8 mouse cellular contexts compared by ENCODE assay signal in the genomic region with DNA sequence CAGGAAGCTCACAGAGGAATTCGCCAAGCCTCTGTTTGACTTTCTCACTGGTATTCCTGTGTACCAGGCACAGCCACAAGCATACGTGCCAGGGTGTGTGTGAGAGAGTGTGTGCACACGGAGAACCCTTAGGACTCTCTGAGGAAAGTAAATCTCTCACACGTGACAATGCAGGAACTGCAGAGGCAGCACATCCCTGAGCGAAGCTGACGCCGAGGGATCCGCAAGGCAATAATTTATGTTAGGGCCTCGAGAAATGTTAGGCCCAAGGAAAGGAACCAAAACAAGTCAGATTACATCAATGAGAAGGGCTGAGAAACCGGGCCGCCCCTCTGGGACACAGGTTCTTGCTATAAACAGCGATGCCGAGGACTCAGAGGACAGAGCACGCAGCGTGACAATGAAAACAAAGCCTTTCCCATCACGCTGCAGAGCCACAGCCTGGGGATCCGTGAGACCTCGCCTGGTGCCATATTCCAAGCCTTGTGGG.
DNase-seq lines count a peak whose midpoint lies in the region; ATAC-seq and TF ChIP-seq lines count a peak whose summit lies in the region.

No protein-coding gene starts in this region.

- WGBS in hindbrain, embryonic 14.5 days = 20% methylated on average over 18 of the region's 18 CpGs
- 33% methylated on average over 18 of the region's 18 CpGs for WGBS in midbrain, embryonic 13.5 days
- WGBS in cerebellum, adult 2 months = 67% methylated on average over 18 of the region's 18 CpGs

- H3K36me3 ChIP-seq in hindbrain, embryonic 14.5 days (replicated peaks; ENCODE audit: control insufficient read depth, insufficient read depth) = no peaks in the 10 kb centered on the region
- H3K36me3 ChIP-seq in midbrain, embryonic 13.5 days = no peaks in the 10 kb centered on the region

- no peak overlapping the region for H3K4me3 ChIP-seq in hindbrain, embryonic 14.5 days (replicated peaks; ENCODE audit: low read length)
- no peak overlapping the region for H3K4me3 ChIP-seq in midbrain, embryonic 13.5 days (replicated peaks)
- H3K4me3 ChIP-seq in cerebellum, adult 2 months (replicated peaks; ENCODE audit: insufficient read depth, low read depth, low read length) = no peak overlapping the region

- no peaks in the 10 kb centered on the region for H3K27me3 ChIP-seq in hindbrain, embryonic 14.5 days (ENCODE audit: control insufficient read depth, insufficient read depth, low read length)
- H3K27me3 ChIP-seq in midbrain, embryonic 13.5 days = no peaks in the 10 kb centered on the region
- H3K27me3 ChIP-seq in cerebellum, adult 2 months (ENCODE audit: control insufficient read depth, insufficient read depth, low read length) = no peaks in the 10 kb centered on the region

- no peaks in the 10 kb centered on the region for H3K9me3 ChIP-seq in hindbrain, embryonic 14.5 days (ENCODE audit: control insufficient read depth, low read length)
- no peaks in the 10 kb centered on the region for H3K9me3 ChIP-seq in midbrain, embryonic 13.5 days

- H3K9ac ChIP-seq in hindbrain, embryonic 14.5 days = peak overlapping the region; percentile 20
- peak overlapping the region; percentile 28 for H3K9ac ChIP-seq in midbrain, embryonic 13.5 days (replicated peaks)

- H3K27ac ChIP-seq in hindbrain, embryonic 14.5 days = peak overlapping the region; percentile 81
- peak overlapping the region; percentile 75 for H3K27ac ChIP-seq in midbrain, embryonic 13.5 days
- no peak overlapping the region for H3K27ac ChIP-seq in cerebellum, adult 2 months (ENCODE audit: insufficient read depth, low read length)

- H3K4me1 ChIP-seq in hindbrain, embryonic 14.5 days (replicated peaks; ENCODE audit: control insufficient read depth, insufficient read depth, low read length) = peaks cover 22% of the 10 kb centered on the region
- peaks cover 27% of the 10 kb centered on the region for H3K4me1 ChIP-seq in midbrain, embryonic 13.5 days (replicated peaks)
- H3K4me1 ChIP-seq in cerebellum, adult 2 months (ENCODE audit: control insufficient read depth, insufficient read depth, low read length) = peaks cover 3% of the 10 kb centered on the region; the same call in 1 of the 2 replicates

- peak; percentile 69 for ATAC-seq in hindbrain, embryonic 14.5 days (ENCODE audit: low FRiP score)
- peak; percentile 80 for ATAC-seq in midbrain, embryonic 13.5 days
- no peak for ATAC-seq in erythroblast, adult 5-6 weeks (replicated peaks; ENCODE audit: low FRiP score, poor library complexity, severe bottlenecking)

- peak overlapping the region; percentile 22 for H3K4me2 ChIP-seq in hindbrain, embryonic 14.5 days (replicated peaks)
- peak overlapping the region; percentile 34 for H3K4me2 ChIP-seq in midbrain, embryonic 13.5 days (replicated peaks)

- DNase-seq in gastrocnemius, adult 18-20 months (ENCODE audit: low spot score) = peak; percentile 21
- DNase-seq in gastrocnemius, adult 8-10 months (ENCODE audit: low spot score in 2 of 2) = no peak
- DNase-seq in brain, embryonic 14.5 days (ENCODE audit: low read depth) = peak; percentile 64
- DNase-seq in hindbrain, embryonic 14.5 days (ENCODE audit: low spot score) = peak; percentile 55
- DNase-seq in testis, postnatal 14 days (ENCODE audit: low spot score) = no peak
- no peak for DNase-seq in cerebellum, adult 2 months

- no peak for TF ChIP-seq POLR2A in brain, embryonic 14.5 days (IDR thresholded peaks at IDR 0.05; ENCODE audit: borderline replicate concordance, extremely low read depth, insufficient read depth, insufficient read length, poor library complexity, severe bottlenecking)
- no peak for TF ChIP-seq POLR2A in cerebellum, adult 2 months (IDR thresholded peaks at IDR 0.05; ENCODE audit: borderline replicate concordance, insufficient read depth, low read length)

- TF ChIP-seq CTCF in brain, embryonic 14.5 days (IDR thresholded peaks at IDR 0.05; ENCODE audit: borderline replicate concordance, extremely low read depth, insufficient read depth, insufficient read length) = no peak
- TF ChIP-seq CTCF in cerebellum, adult 2 months (IDR thresholded peaks at IDR 0.05; ENCODE audit: borderline replicate concordance, insufficient read depth, low read depth, low read length) = no peak

Comparison
In these comparisons a context has a peak if more than half of its experiments do, and no peak if none do; other contexts are left out.
1. DNase-seq: peak in gastrocnemius, adult 18-20 months (single experiment), brain, embryonic 14.5 days (single experiment) and hindbrain, embryonic 14.5 days (single experiment); none in gastrocnemius, adult 8-10 months (0 of 2), testis, postnatal 14 days (single experiment) and cerebellum, adult 2 months (0 of 2).